Mouse (Mus musculus) adrenal gland (tissue): ENCODE results near the gene Pebp1.

Source experiments
- intact Hi-C: fragments of 180-260 bp; cut with DNase I; formaldehyde crosslinking; loops from one replicate; pipeline ENCODE4 v1.15.1; 2025

Gene Pebp1

GRCm38 (mm10) chr5:117289646-117290045 is 2.2 kb upstream of the Pebp1 start:
- intact Hi-C loops = loop anchor here (5.0 kb wide), 1 partner anchor 172 kb away; the partner anchor contains the start of gene Suds3

- intact Hi-C loops = loop anchor here (5.0 kb wide), 1 partner anchor 169 kb away; the partner anchor contains the start of gene Suds3
These were observed 1.1 kb downstream of the Pebp1 start for GRCm38 (mm10) chr5:117286286-117286685.

GRCm38 (mm10) chr5:117285266-117285665 is 2.2 kb downstream of the Pebp1 start:
- intact Hi-C loops = loop anchor here (5.0 kb wide), 1 partner anchor 168 kb away; the partner anchor contains the start of gene Suds3

- intact Hi-C loops = loop anchor here (5.0 kb wide), 1 partner anchor 167 kb away; the partner anchor contains the start of gene Suds3
These were observed 2.7 kb downstream of the Pebp1 start for GRCm38 (mm10) chr5:117284682-117285081.

- intact Hi-C loops = no loop called here
These were observed 3.4 kb downstream of the Pebp1 start for GRCm38 (mm10) chr5:117284029-117284428.

- intact Hi-C loops = no loop called here
These were observed 5.1 kb downstream of the Pebp1 start for GRCm38 (mm10) chr5:117282360-117282759.

- intact Hi-C loops = no loop called here
These were observed 5.9 kb downstream of the Pebp1 start for GRCm38 (mm10) chr5:117281536-117281935.

- intact Hi-C loops = no loop called here
These were observed 7.8 kb downstream of the Pebp1 start for GRCm38 (mm10) chr5:117279669-117280050.

- intact Hi-C loops = no loop called here
These were observed 8.4 kb downstream of the Pebp1 start for GRCm38 (mm10) chr5:117278809-117279668.

GRCm38 (mm10) chr5:117277784-117278183 is 9.6 kb downstream of the Pebp1 start:
- intact Hi-C loops = no loop called here

- intact Hi-C loops = no loop called here
These were observed 12.6 kb downstream of the Pebp1 start for GRCm38 (mm10) chr5:117274817-117275216.

- intact Hi-C loops = no loop called here
These were observed 15.5 kb downstream of the Pebp1 start for GRCm38 (mm10) chr5:117271945-117272344.

GRCm38 (mm10) chr5:117269395-117269794 is 18.0 kb downstream of the Pebp1 start:
- intact Hi-C loops = no loop called here

GRCm38 (mm10) chr5:117268749-117269148 is 18.7 kb downstream of the Pebp1 start:
- intact Hi-C loops = no loop called here

GRCm38 (mm10) chr5:117267913-117268312 is 19.5 kb downstream of the Pebp1 start:
- intact Hi-C loops = no loop called here

- intact Hi-C loops = no loop called here
These were observed 22.7 kb downstream of the Pebp1 start for GRCm38 (mm10) chr5:117264701-117265100.

- intact Hi-C loops = no loop called here
These were observed 23.9 kb downstream of the Pebp1 start for GRCm38 (mm10) chr5:117263566-117263965.

- intact Hi-C loops = loop anchor here (5.0 kb wide), 1 partner anchor 41 kb away; no protein-coding TSS in a partner anchor
These were observed 29.1 kb downstream of the Pebp1 start for GRCm38 (mm10) chr5:117258276-117258675.

GRCm38 (mm10) chr5:117251763-117252162 is 35.7 kb downstream of the Pebp1 start:
- intact Hi-C loops = no loop called here

GRCm38 (mm10) chr5:117250796-117251195 is 36.6 kb downstream of the Pebp1 start:
- intact Hi-C loops = no loop called here

GRCm38 (mm10) chr5:117248351-117248750 is 39.1 kb downstream of the Pebp1 start:
- intact Hi-C loops = no loop called here

GRCm38 (mm10) chr5:117245170-117245569 is 42.3 kb downstream of the Pebp1 start:
- intact Hi-C loops = no loop called here
